Mouse (Mus musculus) CH12.LX (cell line): ENCODE data around the gene Pmpca.

Source experiments
- CTCF ChIP-seq, 2 experiments: IDR thresholded peaks in 1 of 2; conservative IDR thresholded peaks in 1 of 2; 2 replicates each; pipeline ENCODE4 v1.5.1; 2011 to 2012; ENCODE audit warnings: low read depth in 2 of 2, low read length in 2 of 2, improper control_type of control experiment in 1 of 2, inconsistent platforms in 1 of 2, mild to moderate bottlenecking in 1 of 2, moderate library complexity in 1 of 2
- MAFK ChIP-seq: IDR thresholded peaks from 2 replicates; pipeline ENCODE4 v1.6.1; 2011; ENCODE audit warnings: low read length, improper control_type of control experiment; ENCODE audit not compliant: insufficient replicate concordance
- TCF12 ChIP-seq: IDR thresholded peaks from 2 replicates; pipeline ENCODE4 v1.6.1; 2014; ENCODE audit warnings: low read depth, mild to moderate bottlenecking, inconsistent platforms, low read length, improper control_type of control experiment
- ZMIZ1 ChIP-seq: IDR thresholded peaks from 2 replicates; pipeline ENCODE4 v1.6.1; 2012; ENCODE audit warnings: low read depth, mild to moderate bottlenecking, inconsistent platforms, low read length, improper control_type of control experiment

DNA sequence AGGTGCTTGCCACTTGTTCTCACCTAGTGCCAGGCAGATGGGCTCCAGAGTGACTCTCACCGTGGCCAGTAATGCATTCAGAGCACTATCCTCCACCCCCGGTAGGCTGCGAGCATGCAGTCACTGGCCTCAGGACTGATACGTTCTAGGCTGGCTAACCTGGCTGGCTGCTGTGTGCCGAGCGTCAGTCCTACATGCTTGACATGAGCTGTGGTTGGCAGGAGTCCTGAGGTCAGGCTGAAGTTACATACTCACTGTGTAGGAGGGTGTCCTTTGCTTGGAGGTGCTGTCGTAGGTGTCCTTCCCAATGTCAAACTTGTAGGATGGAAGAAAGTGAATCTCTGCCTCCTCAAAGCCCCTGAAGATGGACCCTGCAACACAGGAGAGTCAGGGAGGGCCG is 9.8 kb downstream of the Pmpca start:
- TF ChIP-seq CTCF (conservative IDR thresholded peaks at IDR 0.05 in 1 of 2, IDR thresholded peaks at IDR 0.05 in 1 of 2; ENCODE audit: low read depth in 2 of 2, low read length in 2 of 2) (no peak), TCF12 (no peak), MAFK (no peak), ZMIZ1 (no peak)
